Mouse (Mus musculus): ENCODE measurements at regions not wholly inside any gene's neighbourhood (a gene's known extent, or its start where the extent isn't known, plus 50 kb on each side); places are given as distances from the start of the nearest gene placed in this dataset.

- 0 out of 2 replicates have a peak, but pooled peaks cover 3% of the 10 kb centered on the region for H3K4me1 ChIP-seq (ENCODE audit: control insufficient read depth, insufficient read depth, low read length)
- H3K27me3 ChIP-seq (ENCODE audit: control insufficient read depth, insufficient read depth, low read length), result no peaks in the 10 kb centered on the region
- H3K27ac ChIP-seq (ENCODE audit: low read length), result no peak overlapping the region
- no peaks in the 10 kb centered on the region for H3K36me3 ChIP-seq (ENCODE audit: control insufficient read depth, insufficient read depth)
- 57% methylated on average over 8 of the region's 8 CpGs for WGBS
- H3K9ac ChIP-seq (ENCODE audit: low read length), result no peak overlapping the region
- no peak for ATAC-seq (replicated peaks; ENCODE audit: extremely low read depth, insufficient read depth, low FRiP score)
- no peak overlapping the region for H3K4me2 ChIP-seq (ENCODE audit: low read depth, low read length)
- H3K4me3 ChIP-seq (ENCODE audit: low read length), result no peak overlapping the region
- no peaks in the 10 kb centered on the region for H3K9me3 ChIP-seq (replicated peaks; ENCODE audit: control insufficient read depth, low read length)
These were observed 341.2 kb upstream of the Nrp1 start for GRCm38 (mm10) chr8:128017171-128017570.

GRCm38 (mm10) chr8:128023661-128024060 lies 334.7 kb upstream of the Nrp1 start:
- Histone ChIP-seq H3K27ac (ENCODE audit: low read length) (no peak overlapping the region), H3K9ac (ENCODE audit: low read length) (no peak overlapping the region), H3K36me3 (ENCODE audit: control insufficient read depth, insufficient read depth) (no peaks in the 10 kb centered on the region), H3K4me3 (ENCODE audit: low read length) (no peak overlapping the region), H3K4me2 (ENCODE audit: low read depth, low read length) (no peak overlapping the region), H3K27me3 (ENCODE audit: control insufficient read depth, insufficient read depth, low read length) (no peaks in the 10 kb centered on the region), H3K4me1 (ENCODE audit: control insufficient read depth, insufficient read depth, low read length) (peaks cover 25% of the 10 kb centered on the region), H3K9me3 (replicated peaks; ENCODE audit: control insufficient read depth, low read length) (no peaks in the 10 kb centered on the region)
- no peak for ATAC-seq (replicated peaks; ENCODE audit: extremely low read depth, insufficient read depth, low FRiP score)
- WGBS, result 64% methylated on average over 2 of the region's 2 CpGs

- Histone ChIP-seq H3K4me2 (ENCODE audit: low read depth, low read length) (peak overlapping the region; percentile 11; the same call in 1 of the 2 replicates), H3K36me3 (ENCODE audit: control insufficient read depth, insufficient read depth) (no peaks in the 10 kb centered on the region), H3K4me3 (ENCODE audit: low read length) (no peak overlapping the region), H3K9ac (ENCODE audit: low read length) (no peak overlapping the region), H3K27ac (ENCODE audit: low read length) (peak overlapping the region; percentile 89), H3K4me1 (ENCODE audit: control insufficient read depth, insufficient read depth, low read length) (peaks cover 25% of the 10 kb centered on the region), H3K27me3 (ENCODE audit: control insufficient read depth, insufficient read depth, low read length) (no peaks in the 10 kb centered on the region), H3K9me3 (replicated peaks; ENCODE audit: control insufficient read depth, low read length) (no peaks in the 10 kb centered on the region)
- ATAC-seq (replicated peaks; ENCODE audit: extremely low read depth, insufficient read depth, low FRiP score), result peak; percentile 66
- 0% methylated on average over 1 of the region's 2 CpGs for WGBS
These were observed 333.6 kb upstream of the Nrp1 start for GRCm38 (mm10) chr8:128024774-128025222.

DNA sequence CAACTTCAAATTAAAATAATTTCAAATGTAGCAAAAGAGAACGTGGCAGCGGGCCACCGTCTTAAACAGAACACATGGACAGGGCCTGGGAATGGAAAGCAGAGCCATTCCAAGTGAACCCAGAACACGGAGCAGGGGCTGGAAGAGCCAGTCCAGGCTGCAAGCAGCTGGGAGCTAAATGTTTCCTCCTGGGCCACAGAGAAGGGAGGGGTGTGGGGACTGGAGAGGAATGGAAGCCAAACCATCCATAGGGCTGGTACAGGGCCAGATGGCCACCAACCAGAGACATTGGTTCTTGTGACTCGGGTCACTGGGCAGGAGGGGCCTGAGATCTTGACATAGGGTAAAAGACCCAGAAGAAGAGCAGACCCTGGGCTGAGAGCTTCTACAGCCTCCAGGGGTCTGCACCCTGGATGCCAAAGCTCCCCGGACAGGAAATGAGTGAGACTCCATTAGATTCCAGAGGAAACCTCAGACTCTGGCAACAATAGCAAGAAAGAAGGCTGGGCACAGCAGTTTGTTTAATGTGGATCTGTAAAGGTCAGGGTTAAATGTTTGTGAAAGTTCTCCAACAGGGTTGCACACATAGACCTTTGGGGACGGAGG lies 333.1 kb upstream of the Nrp1 start:
- peaks cover 25% of the 10 kb centered on the region for H3K4me1 ChIP-seq (ENCODE audit: control insufficient read depth, insufficient read depth, low read length)
- no peak overlapping the region for H3K4me3 ChIP-seq (ENCODE audit: low read length)
- no peaks in the 10 kb centered on the region for H3K9me3 ChIP-seq (replicated peaks; ENCODE audit: control insufficient read depth, low read length)
- H3K36me3 ChIP-seq (ENCODE audit: control insufficient read depth, insufficient read depth), result no peaks in the 10 kb centered on the region
- 34% methylated on average over 7 of the region's 7 CpGs for WGBS
- H3K9ac ChIP-seq (ENCODE audit: low read length), result no peak overlapping the region
- H3K27me3 ChIP-seq (ENCODE audit: control insufficient read depth, insufficient read depth, low read length), result no peaks in the 10 kb centered on the region
- peak overlapping the region; percentile 11; the same call in 1 of the 2 replicates for H3K4me2 ChIP-seq (ENCODE audit: low read depth, low read length)
- H3K27ac ChIP-seq (ENCODE audit: low read length), result peak overlapping the region; percentile 89
- peak; percentile 86 for ATAC-seq (replicated peaks; ENCODE audit: extremely low read depth, insufficient read depth, low FRiP score)

DNA sequence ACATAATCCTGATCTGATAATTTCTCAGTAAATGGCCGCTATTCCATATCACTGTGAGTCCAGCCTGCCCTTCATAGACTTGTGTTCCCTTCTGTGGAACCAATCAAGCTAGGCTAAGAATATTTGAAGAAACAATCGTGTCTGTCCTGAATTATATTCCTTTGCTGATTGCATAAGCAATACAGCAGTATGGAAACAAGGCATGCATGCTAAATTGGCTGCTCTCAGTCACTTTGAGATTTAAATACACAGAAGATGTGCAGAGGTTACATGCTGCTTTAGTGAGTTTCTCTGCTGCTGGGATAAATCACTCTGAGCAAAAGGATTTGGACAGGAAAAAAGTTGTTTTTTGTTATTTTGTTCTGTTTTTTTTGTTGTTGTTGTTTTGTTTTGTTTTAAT lies 331.4 kb upstream of the Nrp1 start:
- H3K4me2 ChIP-seq (ENCODE audit: low read depth, low read length), result no peak overlapping the region
- no peak overlapping the region for H3K4me3 ChIP-seq (ENCODE audit: low read length)
- ATAC-seq (replicated peaks; ENCODE audit: extremely low read depth, insufficient read depth, low FRiP score), result no peak
- H3K9ac ChIP-seq (ENCODE audit: low read length), result no peak overlapping the region
- no peaks in the 10 kb centered on the region for H3K27me3 ChIP-seq (ENCODE audit: control insufficient read depth, insufficient read depth, low read length)
- WGBS, result 85% methylated on average over 2 of the region's 2 CpGs
- H3K9me3 ChIP-seq (replicated peaks; ENCODE audit: control insufficient read depth, low read length), result no peaks in the 10 kb centered on the region
- no peak overlapping the region for H3K27ac ChIP-seq (ENCODE audit: low read length)
- peaks cover 25% of the 10 kb centered on the region for H3K4me1 ChIP-seq (ENCODE audit: control insufficient read depth, insufficient read depth, low read length)
- no peaks in the 10 kb centered on the region for H3K36me3 ChIP-seq (ENCODE audit: control insufficient read depth, insufficient read depth)

GRCm38 (mm10) chr8:128030335-128031280 lies 327.8 kb upstream of the Nrp1 start:
- no peak overlapping the region for H3K4me3 ChIP-seq (ENCODE audit: low read length)
- no peak for ATAC-seq (replicated peaks; ENCODE audit: extremely low read depth, insufficient read depth, low FRiP score)
- no peaks in the 10 kb centered on the region for H3K9me3 ChIP-seq (replicated peaks; ENCODE audit: control insufficient read depth, low read length)
- peaks cover 22% of the 10 kb centered on the region for H3K4me1 ChIP-seq (ENCODE audit: control insufficient read depth, insufficient read depth, low read length)
- no peak overlapping the region for H3K4me2 ChIP-seq (ENCODE audit: low read depth, low read length)
- no peaks in the 10 kb centered on the region for H3K36me3 ChIP-seq (ENCODE audit: control insufficient read depth, insufficient read depth)
- H3K27ac ChIP-seq (ENCODE audit: low read length), result no peak overlapping the region
- H3K27me3 ChIP-seq (ENCODE audit: control insufficient read depth, insufficient read depth, low read length), result no peaks in the 10 kb centered on the region
- WGBS, result 76% methylated on average over 24 of the region's 24 CpGs
- H3K9ac ChIP-seq (ENCODE audit: low read length), result no peak overlapping the region

DNA sequence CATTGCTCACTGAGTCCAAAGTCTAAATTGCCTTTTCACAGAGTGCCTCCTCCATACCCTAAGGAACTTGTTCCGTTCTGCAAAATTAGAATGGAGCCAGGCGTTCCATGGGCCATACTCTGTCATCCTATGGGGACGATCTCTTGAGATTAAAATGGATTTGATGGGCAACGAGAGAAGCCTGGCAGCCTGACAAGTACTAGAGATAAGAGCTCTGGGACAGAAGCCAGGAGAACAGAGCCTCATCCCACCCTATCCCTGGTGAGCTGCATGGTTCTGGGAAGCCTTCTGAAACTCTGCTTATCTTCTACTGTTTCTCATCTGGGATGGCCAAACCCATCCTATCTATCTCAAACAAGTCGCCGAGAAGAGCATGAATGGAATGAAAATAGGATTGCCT lies 324.3 kb upstream of the Nrp1 start:
- no peaks in the 10 kb centered on the region for H3K36me3 ChIP-seq (ENCODE audit: control insufficient read depth, insufficient read depth)
- peaks cover 17% of the 10 kb centered on the region for H3K4me1 ChIP-seq (ENCODE audit: control insufficient read depth, insufficient read depth, low read length)
- WGBS, result 15% methylated on average over 6 of the region's 6 CpGs
- no peaks in the 10 kb centered on the region for H3K9me3 ChIP-seq (replicated peaks; ENCODE audit: control insufficient read depth, low read length)
- no peak overlapping the region for H3K9ac ChIP-seq (ENCODE audit: low read length)
- peak overlapping the region; percentile 36 for H3K4me2 ChIP-seq (ENCODE audit: low read depth, low read length)
- peak overlapping the region; percentile 39; the same call in 1 of the 2 replicates for H3K27ac ChIP-seq (ENCODE audit: low read length)
- no peaks in the 10 kb centered on the region for H3K27me3 ChIP-seq (ENCODE audit: control insufficient read depth, insufficient read depth, low read length)
- ATAC-seq (replicated peaks; ENCODE audit: extremely low read depth, insufficient read depth, low FRiP score), result peak; percentile 78
- no peak overlapping the region for H3K4me3 ChIP-seq (ENCODE audit: low read length)

- WGBS, result 70% methylated on average over 3 of the region's 3 CpGs
- Histone ChIP-seq H3K4me2 (ENCODE audit: low read depth, low read length) (no peak overlapping the region), H3K4me1 (ENCODE audit: control insufficient read depth, insufficient read depth, low read length) (peaks cover 17% of the 10 kb centered on the region), H3K27me3 (ENCODE audit: control insufficient read depth, insufficient read depth, low read length) (no peaks in the 10 kb centered on the region), H3K9ac (ENCODE audit: low read length) (no peak overlapping the region), H3K9me3 (replicated peaks; ENCODE audit: control insufficient read depth, low read length) (no peaks in the 10 kb centered on the region; the same call in 1 of the 2 replicates), H3K27ac (ENCODE audit: low read length) (no peak overlapping the region), H3K4me3 (ENCODE audit: low read length) (no peak overlapping the region), H3K36me3 (ENCODE audit: control insufficient read depth, insufficient read depth) (no peaks in the 10 kb centered on the region)
- no peak for ATAC-seq (replicated peaks; ENCODE audit: extremely low read depth, insufficient read depth, low FRiP score)
These were observed 322.7 kb upstream of the Nrp1 start for GRCm38 (mm10) chr8:128035672-128036071.

Measured in heart, embryonic 16.5 days (tissue).